Mouse (Mus musculus): ENCODE results near the gene Tfg. TPM values are rescaled to one million over a fixed set of nuclear protein-coding genes. Genes with fewer than 3 reads are reported as not detected.

Tfg gene
- polyA plus RNA-seq (2014; fragmentation: Nextera tagmentation; extraction: Ambion mirVana): 174 and 179 TPM in 2 replicates

DNA sequence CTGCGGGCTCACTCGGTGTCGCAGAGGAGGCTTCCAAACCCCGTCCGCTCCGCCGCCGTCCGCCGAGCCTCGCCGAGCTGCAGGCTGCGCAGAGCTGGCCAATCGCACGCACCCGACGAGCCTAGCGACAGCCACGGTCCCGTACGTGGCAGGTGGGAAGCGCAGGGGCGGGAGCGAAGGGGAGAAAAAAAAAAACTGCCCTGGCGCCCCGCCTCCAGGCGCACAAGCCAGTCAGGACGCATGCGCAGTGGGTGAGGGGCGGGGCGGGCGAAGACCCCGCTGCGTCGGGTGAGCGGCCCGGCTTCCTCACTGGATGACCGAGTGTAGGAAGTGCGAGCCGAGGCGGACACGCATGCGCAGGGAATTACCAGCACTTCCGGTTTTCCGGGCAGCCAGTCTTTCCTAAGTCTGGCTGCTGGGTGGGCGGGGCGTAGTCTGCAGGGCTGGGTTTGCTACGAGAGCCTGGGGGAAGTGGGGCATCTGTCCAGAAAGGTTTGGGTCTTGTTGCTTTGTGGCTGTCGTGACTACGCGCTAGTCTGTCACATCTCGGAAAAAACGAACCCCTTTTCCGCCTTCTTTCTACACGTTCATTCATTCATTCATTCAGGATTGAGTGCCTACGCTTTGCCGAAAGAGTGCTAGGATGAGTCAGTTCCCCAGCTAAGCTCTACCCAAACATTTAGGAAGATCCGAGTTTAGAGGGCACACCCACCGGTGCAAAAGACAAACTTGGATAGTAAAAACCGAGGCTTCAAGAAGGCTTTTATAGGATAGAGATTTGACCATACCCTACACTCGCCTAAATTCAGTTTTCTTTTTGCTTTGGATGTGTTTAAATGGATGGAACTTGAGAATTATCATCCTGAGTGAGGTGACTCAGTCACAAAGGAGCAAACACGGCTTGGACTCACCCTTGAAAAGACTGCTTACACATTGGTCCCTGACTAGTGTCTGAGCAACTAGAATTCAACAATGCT, at the start of gene Tfg:
Tfg (minus strand) TSS at position 227 of the 977 bp plus-strand sequence.
- Histone ChIP-seq H3K4me1 (ENCODE audit: control insufficient read depth, insufficient read depth, low read length) (0 out of 2 replicates have a peak, but pooled peaks cover 2% of the 10 kb centered on the region), H3K9me3 (ENCODE audit: control insufficient read depth, low read length) (no peaks in the 10 kb centered on the region), H3K4me2 (ENCODE audit: low read depth, severe bottlenecking) (peak within 1 kb of the TSS; percentile 64), H3K9ac (ENCODE audit: low read length) (peak within 1 kb of the TSS; percentile 89), H3K27me3 (ENCODE audit: control insufficient read depth, insufficient read depth, low read length) (no peaks in the 10 kb centered on the region), H3K36me3 (ENCODE audit: control insufficient read depth, insufficient read depth, low read length) (no peaks in the 10 kb centered on the region), H3K4me3 (ENCODE audit: low read depth, low read length) (peak within 1 kb of the TSS; percentile 85), H3K27ac (replicated peaks; ENCODE audit: low read depth, low read length) (peak within 1 kb of the TSS; percentile 94)
- WGBS: under 1% methylated on average over 61 of the region's 62 CpGs
- DNase-seq (ENCODE audit: low spot score): peak; percentile 100
- peak; percentile 98 for ATAC-seq (ENCODE audit: insufficient number of reproducible peaks, low FRiP score, low TSS enrichment, low read depth)

- 19% methylated on average over 1 of the region's 1 CpGs for WGBS
- Histone ChIP-seq H3K9me3 (ENCODE audit: control insufficient read depth, low read length) (no peaks in the 10 kb centered on the region), H3K36me3 (ENCODE audit: control insufficient read depth, insufficient read depth, low read length) (no peaks in the 10 kb centered on the region), H3K4me3 (ENCODE audit: low read depth, low read length) (no peak overlapping the region), H3K27me3 (ENCODE audit: control insufficient read depth, insufficient read depth, low read length) (no peaks in the 10 kb centered on the region), H3K4me1 (ENCODE audit: control insufficient read depth, insufficient read depth, low read length) (no peaks in the 10 kb centered on the region), H3K9ac (ENCODE audit: low read length) (no peak overlapping the region), H3K4me2 (ENCODE audit: low read depth, severe bottlenecking) (no peak overlapping the region), H3K27ac (replicated peaks; ENCODE audit: low read depth, low read length) (no peak overlapping the region)
- no peak for DNase-seq (ENCODE audit: low spot score)
- no peak for ATAC-seq (ENCODE audit: insufficient number of reproducible peaks, low FRiP score, low TSS enrichment, low read depth)
Measured at GRCm38 (mm10) chr16:56729060-56729459, 11.8 kb upstream of the Tfg start.

DNA sequence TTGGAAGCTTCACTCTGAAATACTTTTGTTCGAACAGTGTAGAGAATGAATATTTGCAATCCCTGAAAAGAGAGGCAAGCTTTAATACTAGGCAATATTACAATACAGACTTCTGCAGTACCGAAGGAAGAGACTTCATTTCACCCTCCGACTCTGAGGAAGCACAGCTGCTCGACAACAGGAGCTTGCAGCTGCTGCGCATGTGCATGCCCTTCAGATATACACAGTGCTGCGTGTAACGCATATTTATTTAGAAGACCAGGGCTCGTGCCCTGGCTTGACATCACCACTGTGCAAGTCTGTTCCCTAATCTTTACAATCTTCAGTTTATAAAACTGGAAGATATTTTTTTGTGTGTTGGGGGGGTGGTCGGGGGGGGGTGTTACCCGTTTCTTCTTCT, 7.7 kb upstream of the Tfg start:
- DNase-seq (ENCODE audit: low spot score) (no peak), ATAC-seq (ENCODE audit: insufficient number of reproducible peaks, low FRiP score, low TSS enrichment, low read depth) (no peak)
- Histone ChIP-seq H3K4me2 (ENCODE audit: low read depth, severe bottlenecking) (no peak overlapping the region), H3K36me3 (ENCODE audit: control insufficient read depth, insufficient read depth, low read length) (no peaks in the 10 kb centered on the region), H3K4me3 (ENCODE audit: low read depth, low read length) (no peak overlapping the region), H3K27me3 (ENCODE audit: control insufficient read depth, insufficient read depth, low read length) (no peaks in the 10 kb centered on the region), H3K9me3 (ENCODE audit: control insufficient read depth, low read length) (no peaks in the 10 kb centered on the region), H3K4me1 (ENCODE audit: control insufficient read depth, insufficient read depth, low read length) (no peaks in the 10 kb centered on the region), H3K27ac (replicated peaks; ENCODE audit: low read depth, low read length) (no peak overlapping the region), H3K9ac (ENCODE audit: low read length) (no peak overlapping the region)
- WGBS: 83% methylated on average over 10 of the region's 10 CpGs

DNA sequence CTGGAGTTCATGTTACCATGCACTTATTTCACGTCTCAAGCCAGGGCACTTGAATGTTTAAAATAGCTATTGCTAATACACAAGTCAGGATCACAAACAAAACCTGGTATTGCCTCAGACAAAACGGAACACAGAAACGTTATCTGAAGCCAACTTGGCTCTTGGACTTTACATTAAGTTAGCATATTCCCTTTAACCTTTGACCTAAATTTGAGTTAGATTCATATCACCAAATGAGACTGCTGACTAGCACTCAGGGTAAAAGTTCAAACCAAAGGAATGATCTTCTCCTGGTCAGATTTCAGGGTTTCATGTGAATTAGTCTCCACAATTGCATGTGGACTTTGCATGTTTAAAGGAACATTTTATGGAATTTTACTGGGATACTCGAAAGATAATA, 5.1 kb upstream of the Tfg start:
- H3K4me3 ChIP-seq (ENCODE audit: low read depth, low read length): no peak overlapping the region
- no peak for ATAC-seq (ENCODE audit: insufficient number of reproducible peaks, low FRiP score, low TSS enrichment, low read depth)

GRCm38 (mm10) chr16:56719031-56719430, 1.8 kb upstream of the Tfg start:
- no peak overlapping the region for H3K4me3 ChIP-seq (ENCODE audit: low read depth, low read length)
- H3K27me3 ChIP-seq (ENCODE audit: control insufficient read depth, insufficient read depth, low read length): no peaks in the 10 kb centered on the region
- H3K36me3 ChIP-seq (ENCODE audit: control insufficient read depth, insufficient read depth, low read length): no peaks in the 10 kb centered on the region
- DNase-seq (ENCODE audit: low spot score) (no peak), ATAC-seq (ENCODE audit: insufficient number of reproducible peaks, low FRiP score, low TSS enrichment, low read depth) (no peak)
- no peak overlapping the region for H3K27ac ChIP-seq (replicated peaks; ENCODE audit: low read depth, low read length)
- no peaks in the 10 kb centered on the region for H3K9me3 ChIP-seq (ENCODE audit: control insufficient read depth, low read length)
- no peak overlapping the region for H3K9ac ChIP-seq (ENCODE audit: low read length)
- 0 out of 2 replicates have a peak, but pooled peaks cover 2% of the 10 kb centered on the region for H3K4me1 ChIP-seq (ENCODE audit: control insufficient read depth, insufficient read depth, low read length)
- no peak overlapping the region for H3K4me2 ChIP-seq (ENCODE audit: low read depth, severe bottlenecking)

More for the DNA sequence above, 5.1 kb upstream of the Tfg start:
- Histone ChIP-seq H3K9me3 (ENCODE audit: control insufficient read depth, low read length) (no peaks in the 10 kb centered on the region), H3K36me3 (ENCODE audit: control insufficient read depth, insufficient read depth, low read length) (no peaks in the 10 kb centered on the region), H3K9ac (ENCODE audit: low read length) (no peak overlapping the region), H3K27me3 (ENCODE audit: control insufficient read depth, insufficient read depth, low read length) (no peaks in the 10 kb centered on the region), H3K27ac (replicated peaks; ENCODE audit: low read depth, low read length) (no peak overlapping the region), H3K4me2 (ENCODE audit: low read depth, severe bottlenecking) (no peak overlapping the region), H3K4me1 (ENCODE audit: control insufficient read depth, insufficient read depth, low read length) (0 out of 2 replicates have a peak, but pooled peaks cover 2% of the 10 kb centered on the region)
- DNase-seq (ENCODE audit: low spot score): no peak
- 63% methylated on average over 4 of the region's 4 CpGs for WGBS

- Histone ChIP-seq H3K27me3 (ENCODE audit: control insufficient read depth, insufficient read depth, low read length) (no peaks in the 10 kb centered on the region), H3K9me3 (ENCODE audit: control insufficient read depth, low read length) (no peaks in the 10 kb centered on the region), H3K4me3 (ENCODE audit: low read depth, low read length) (peak overlapping the region; percentile 85), H3K27ac (replicated peaks; ENCODE audit: low read depth, low read length) (peak overlapping the region; percentile 94), H3K4me1 (ENCODE audit: control insufficient read depth, insufficient read depth, low read length) (0 out of 2 replicates have a peak, but pooled peaks cover 2% of the 10 kb centered on the region), H3K9ac (ENCODE audit: low read length) (peak overlapping the region; percentile 89), H3K36me3 (ENCODE audit: control insufficient read depth, insufficient read depth, low read length) (peaks cover 4% of the 10 kb centered on the region; the same call in 1 of the 2 replicates), H3K4me2 (ENCODE audit: low read depth, severe bottlenecking) (peak overlapping the region; percentile 56)
- under 1% methylated on average over 34 of the region's 38 CpGs for WGBS
- ATAC-seq (ENCODE audit: insufficient number of reproducible peaks, low FRiP score, low TSS enrichment, low read depth): peak; percentile 86
- DNase-seq (ENCODE audit: low spot score): no peak
Measured at GRCm38 (mm10) chr16:56716557-56717179, 582 bp downstream of the Tfg start.

DNA sequence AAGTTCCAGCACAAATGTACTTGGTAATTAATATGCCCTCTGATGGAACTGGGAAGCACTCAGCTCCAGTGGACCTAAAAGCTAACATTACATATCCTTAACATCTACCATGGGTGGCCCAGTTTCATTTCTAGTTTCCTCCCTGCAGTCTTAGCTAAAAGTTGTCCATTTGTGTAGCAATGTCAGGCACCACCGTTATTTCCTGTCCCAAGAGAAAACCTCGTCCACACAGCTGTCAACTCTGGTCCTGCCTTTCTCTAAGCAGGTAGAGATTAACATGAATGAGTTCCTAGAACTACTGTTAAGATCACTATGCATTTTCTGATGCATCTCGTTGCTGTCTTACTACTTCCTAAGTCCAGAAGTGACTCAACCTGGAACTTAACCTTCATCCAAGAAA, 1.6 kb downstream of the Tfg start:
- DNase-seq (ENCODE audit: low spot score) (no peak), ATAC-seq (ENCODE audit: insufficient number of reproducible peaks, low FRiP score, low TSS enrichment, low read depth) (no peak)
- WGBS: 76% methylated on average over 3 of the region's 3 CpGs
- Histone ChIP-seq H3K9ac (ENCODE audit: low read length) (no peak overlapping the region), H3K4me2 (ENCODE audit: low read depth, severe bottlenecking) (peak overlapping the region; percentile 56; the same call in 1 of the 2 replicates), H3K27ac (replicated peaks; ENCODE audit: low read depth, low read length) (no peak overlapping the region), H3K4me1 (ENCODE audit: control insufficient read depth, insufficient read depth, low read length) (0 out of 2 replicates have a peak, but pooled peaks cover 2% of the 10 kb centered on the region), H3K36me3 (ENCODE audit: control insufficient read depth, insufficient read depth, low read length) (peaks cover 7% of the 10 kb centered on the region; the same call in 1 of the 2 replicates), H3K4me3 (ENCODE audit: low read depth, low read length) (no peak overlapping the region), H3K27me3 (ENCODE audit: control insufficient read depth, insufficient read depth, low read length) (no peaks in the 10 kb centered on the region), H3K9me3 (ENCODE audit: control insufficient read depth, low read length) (no peaks in the 10 kb centered on the region)

DNA sequence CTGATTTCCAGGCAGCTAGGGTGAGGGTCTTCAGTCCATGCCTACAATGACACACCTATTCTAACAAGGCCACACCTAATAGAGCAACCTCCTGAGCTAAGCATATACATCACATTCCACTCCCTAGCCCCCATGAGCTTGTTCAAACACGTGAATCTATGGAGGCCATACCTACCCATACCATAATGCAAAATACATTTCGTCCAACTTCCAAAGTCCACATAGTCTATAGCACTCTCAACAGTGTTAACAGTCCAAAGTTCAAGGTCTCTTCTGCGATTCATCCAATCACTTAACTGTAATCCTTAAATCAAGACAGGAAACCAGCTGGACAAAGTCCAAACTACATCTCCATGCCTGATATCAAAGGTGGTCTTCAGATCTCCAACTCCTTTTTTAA, 7.2 kb downstream of the Tfg start:
- H3K36me3 ChIP-seq (ENCODE audit: control insufficient read depth, insufficient read depth, low read length): peaks cover 12% of the 10 kb centered on the region; the same call in 1 of the 2 replicates
- no peak overlapping the region for H3K9ac ChIP-seq (ENCODE audit: low read length)
- no peaks in the 10 kb centered on the region for H3K9me3 ChIP-seq (ENCODE audit: control insufficient read depth, low read length)
- no peak for DNase-seq (ENCODE audit: low spot score)
- H3K27me3 ChIP-seq (ENCODE audit: control insufficient read depth, insufficient read depth, low read length): no peaks in the 10 kb centered on the region
- no peaks in the 10 kb centered on the region for H3K4me1 ChIP-seq (ENCODE audit: control insufficient read depth, insufficient read depth, low read length)
- WGBS: 92% methylated on average over 3 of the region's 3 CpGs
- no peak overlapping the region for H3K4me3 ChIP-seq (ENCODE audit: low read depth, low read length)
- no peak for ATAC-seq (ENCODE audit: insufficient number of reproducible peaks, low FRiP score, low TSS enrichment, low read depth)
- H3K27ac ChIP-seq (replicated peaks; ENCODE audit: low read depth, low read length): no peak overlapping the region
- no peak overlapping the region for H3K4me2 ChIP-seq (ENCODE audit: low read depth, severe bottlenecking)
